Mouse (Mus musculus): ENCODE results near the gene Cntrob.

Gene Cntrob

GRCm38 (mm10) chr11:69323667-69324111 is at the start of gene Cntrob, which contains the start of gene Trappc1:
Gene Cntrob, minus strand, starts transcription at chr11:69323775.
Gene Trappc1, plus strand, starts transcription at chr11:69323980.
- peak; percentile 95 for DNase-seq (ENCODE audit: extremely low read depth, low read depth)

DNA sequence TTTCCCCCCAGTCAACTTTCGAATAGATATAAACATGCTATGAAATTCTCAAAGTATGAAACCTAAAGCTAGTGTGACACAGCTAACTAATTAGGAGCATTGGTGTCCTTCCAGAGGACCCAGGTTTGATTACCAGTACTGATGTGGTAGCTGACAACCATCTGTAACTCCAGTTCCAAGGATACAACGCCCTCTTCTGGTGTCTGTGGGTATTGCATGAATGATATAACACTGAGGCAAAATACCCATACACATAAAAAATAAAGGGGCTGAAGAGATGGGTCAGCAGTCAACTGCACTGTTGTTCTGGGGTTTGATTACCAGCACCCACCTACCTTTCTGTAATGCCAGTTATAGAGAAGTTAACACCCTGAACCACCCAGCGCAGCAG is 49.2 kb upstream of the Cntrob start:
- DNase-seq (ENCODE audit: extremely low read depth, low read depth), result no peak

- DNase-seq (ENCODE audit: extremely low read depth, low read depth), result peak; percentile 85
Measured at GRCm38 (mm10) chr11:69372056-69372779, 48.6 kb upstream of the Cntrob start.

DNA sequence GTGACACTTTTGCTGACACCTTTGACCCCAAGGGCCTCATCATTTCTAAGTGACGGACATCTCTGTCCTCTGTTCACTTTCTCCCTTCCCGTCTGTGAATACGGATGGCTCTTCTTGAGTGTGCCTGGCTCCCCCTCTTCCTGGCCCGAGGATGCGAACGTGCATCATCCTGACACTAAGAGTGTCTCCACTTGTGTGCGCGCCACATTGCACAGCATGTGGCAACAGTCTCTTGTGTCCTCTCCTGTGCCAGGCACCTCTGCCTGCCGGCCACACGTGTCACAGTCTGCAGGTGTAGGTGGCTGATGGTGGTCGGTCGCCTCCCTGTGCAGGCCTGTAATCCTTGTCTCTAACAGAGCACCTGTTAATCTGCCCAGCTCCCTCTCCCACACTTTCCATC is 48.0 kb upstream of the Cntrob start:
- DNase-seq (ENCODE audit: extremely low read depth, low read depth), result no peak

DNA sequence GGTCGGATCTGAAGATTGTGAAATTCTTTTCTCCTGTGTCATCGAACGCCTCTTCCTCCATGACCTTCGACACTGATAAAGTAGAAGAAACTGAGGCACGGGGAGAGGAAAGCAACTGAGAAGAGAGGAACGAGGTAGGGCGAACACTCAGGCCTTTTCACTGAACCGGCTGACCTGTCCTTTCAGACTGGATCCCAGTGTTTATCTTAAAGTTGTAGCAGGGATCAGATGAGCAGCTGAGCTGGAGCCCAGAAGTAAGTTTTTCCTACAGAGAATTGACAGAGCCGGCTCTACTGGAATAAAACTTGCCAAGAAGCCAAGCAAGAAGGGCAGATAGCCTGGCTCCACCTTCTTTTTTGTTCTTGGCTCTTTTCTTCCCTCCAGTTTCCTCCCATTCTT is 47.2 kb upstream of the Cntrob start:
- no peak for DNase-seq (ENCODE audit: extremely low read depth, low read depth)

DNA sequence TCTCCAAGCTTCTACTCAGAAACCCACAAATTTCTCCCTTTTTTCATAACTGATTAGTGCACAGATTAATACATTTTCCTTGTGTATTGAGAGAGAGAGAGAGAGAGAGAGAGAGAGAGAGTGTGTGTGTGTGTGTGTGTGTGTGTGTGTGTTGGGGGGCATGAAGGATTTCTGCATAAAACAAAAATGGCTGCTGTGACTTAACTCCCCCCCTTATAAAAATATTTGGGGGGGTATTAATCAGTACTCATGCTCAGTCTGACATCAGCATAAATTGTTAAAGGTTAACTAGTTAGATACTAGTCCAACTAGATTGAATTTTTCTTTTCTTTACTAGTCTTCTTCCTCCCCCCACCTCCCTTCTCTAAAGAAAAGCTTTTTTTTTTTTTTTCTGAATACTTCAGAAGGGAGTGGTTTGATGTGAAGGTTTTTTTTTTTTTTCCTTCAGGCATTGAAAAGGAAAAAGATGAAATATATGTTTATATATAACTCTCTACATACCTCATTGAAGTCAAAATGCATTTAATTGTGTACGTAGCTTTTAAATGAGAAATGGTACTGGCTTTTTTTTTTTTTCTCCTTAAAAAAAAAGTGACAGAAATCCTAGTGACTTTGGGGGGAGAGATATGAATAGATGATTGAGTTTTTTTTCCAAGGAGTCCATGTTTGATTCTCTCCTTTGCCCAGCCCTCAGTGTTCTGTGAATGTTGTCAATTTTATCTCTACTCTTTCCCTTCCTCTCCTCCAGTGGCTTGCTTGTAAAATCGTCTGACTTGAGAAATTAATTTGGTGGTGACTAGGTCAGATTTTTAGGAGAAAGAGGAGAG is 46.6 kb upstream of the Cntrob start:
- DNase-seq (ENCODE audit: extremely low read depth, low read depth), result peak; percentile 17

- DNase-seq (ENCODE audit: extremely low read depth, low read depth), result no peak
Measured at GRCm38 (mm10) chr11:69369215-69369989, 45.8 kb upstream of the Cntrob start, which contains the start of gene Chd3. Gene Chd3, minus strand, starts transcription at chr11:69369406.

DNA sequence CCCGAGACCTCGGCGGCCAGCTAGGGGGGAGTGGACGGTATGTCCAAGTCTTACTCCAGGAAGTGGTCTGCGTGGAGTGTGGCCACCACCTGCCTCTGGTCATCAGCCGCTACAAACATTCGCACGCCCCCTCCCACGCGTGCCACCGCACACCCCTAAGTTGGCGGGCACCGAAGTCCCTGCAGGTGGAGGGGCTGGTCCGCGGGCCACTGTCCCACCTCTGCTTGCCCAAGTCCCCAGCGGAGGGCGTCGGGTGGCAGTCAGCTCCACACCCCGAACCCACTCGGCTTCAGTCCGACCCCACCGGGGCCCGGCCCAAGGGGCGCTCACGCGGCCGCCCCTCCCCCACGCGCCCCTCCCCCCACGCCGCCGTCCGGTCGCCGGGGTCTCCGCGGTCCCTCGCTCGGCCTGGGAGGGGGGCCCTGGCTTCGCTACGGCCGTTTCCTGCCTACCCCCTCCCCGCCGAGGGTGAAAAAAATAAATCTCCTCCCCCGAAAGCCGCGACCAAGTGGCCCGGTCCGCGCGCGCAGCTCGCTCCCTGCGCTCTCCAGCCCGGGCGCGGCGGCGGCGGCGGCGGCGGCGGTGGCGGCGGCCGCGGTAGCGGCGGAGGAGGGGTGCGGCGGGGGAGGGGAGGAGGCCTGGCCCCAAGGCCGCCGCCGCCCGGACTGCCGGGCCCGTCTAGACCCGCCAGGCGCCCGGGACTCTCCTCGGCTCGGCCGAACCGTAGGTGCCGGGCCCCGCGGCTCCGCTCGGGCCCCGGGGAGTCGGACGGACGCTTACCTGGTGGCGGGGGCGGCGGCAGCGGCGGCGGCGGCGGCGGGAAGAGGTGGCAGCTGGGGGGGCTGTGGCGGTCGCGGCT is 45.0 kb upstream of the Cntrob start:
- no peak for DNase-seq (ENCODE audit: extremely low read depth, low read depth)

DNA sequence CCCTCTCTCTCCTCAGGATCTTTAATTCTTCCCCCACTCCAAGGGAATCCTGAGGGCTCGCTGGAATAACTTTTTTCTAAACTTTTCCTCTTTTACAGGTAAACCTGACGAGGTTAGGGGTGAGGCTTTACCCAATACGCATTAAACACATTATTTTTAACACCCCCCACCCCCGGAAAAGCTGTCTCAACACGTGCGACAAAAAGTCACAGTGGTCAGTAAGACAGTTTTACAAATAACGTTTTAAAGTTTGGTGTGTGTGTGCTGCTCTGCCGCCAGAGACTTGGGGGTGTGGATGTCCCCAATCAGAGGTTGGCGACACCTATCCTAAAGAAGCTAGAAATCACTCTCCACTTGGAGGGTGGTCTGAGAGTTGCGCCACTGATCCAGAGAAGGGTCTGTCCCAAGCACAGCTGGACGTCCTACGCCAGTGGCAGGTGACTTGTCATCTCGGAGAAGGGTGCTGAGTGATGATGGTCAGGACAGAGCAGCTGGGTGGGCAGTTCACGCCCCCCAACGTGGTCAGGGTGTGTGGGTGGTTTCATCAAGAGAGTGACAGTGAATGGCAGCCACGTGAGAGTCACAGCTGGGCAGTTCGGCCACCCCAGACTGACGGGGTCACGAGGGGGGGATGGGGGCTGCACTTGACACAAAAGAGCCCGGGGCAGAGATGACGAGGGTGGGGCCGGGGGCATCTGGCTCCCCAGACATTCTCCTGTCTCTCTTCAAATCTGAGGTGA is 44.2 kb upstream of the Cntrob start:
- DNase-seq (ENCODE audit: extremely low read depth, low read depth), result no peak

DNA sequence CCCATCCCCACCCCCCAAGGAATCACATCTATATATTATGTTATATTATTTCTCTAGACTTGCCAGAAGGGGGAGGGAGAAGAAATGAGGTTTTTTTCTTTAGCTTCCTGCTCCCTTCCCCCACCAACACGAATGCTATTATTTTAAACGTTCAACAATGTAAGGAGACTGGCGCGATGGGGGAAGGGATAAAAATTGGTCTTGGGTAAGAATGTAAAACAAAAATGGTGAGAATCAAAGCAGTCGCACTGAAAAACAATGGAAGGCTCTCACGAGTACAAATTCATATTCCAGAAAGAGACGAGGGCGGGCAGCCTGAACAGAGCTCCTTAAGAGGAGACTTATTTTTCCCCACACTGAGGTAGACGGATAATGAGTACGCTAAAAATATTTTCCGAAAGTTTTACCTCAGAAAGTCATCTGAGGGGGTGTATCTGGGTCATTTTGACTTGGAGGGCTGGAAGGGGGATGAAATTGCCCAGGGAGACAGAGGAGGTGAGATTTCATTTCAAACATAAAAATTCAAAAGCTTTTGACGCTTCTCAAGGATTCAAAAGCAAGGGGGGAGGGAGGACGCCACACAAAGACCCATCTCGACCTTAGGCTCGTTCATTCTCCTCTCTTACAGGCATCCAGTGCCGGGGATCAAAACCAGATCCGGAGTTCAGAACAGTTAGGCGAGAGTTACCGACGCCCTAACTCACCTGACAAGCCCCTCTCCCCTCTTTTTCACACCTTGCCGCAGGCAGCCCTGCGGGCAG is 43.5 kb upstream of the Cntrob start:
- DNase-seq (ENCODE audit: extremely low read depth, low read depth), result peak; percentile 18

- DNase-seq (ENCODE audit: extremely low read depth, low read depth), result peak; percentile 89
Measured at GRCm38 (mm10) chr11:69366157-69366854, 42.7 kb upstream of the Cntrob start.

DNA sequence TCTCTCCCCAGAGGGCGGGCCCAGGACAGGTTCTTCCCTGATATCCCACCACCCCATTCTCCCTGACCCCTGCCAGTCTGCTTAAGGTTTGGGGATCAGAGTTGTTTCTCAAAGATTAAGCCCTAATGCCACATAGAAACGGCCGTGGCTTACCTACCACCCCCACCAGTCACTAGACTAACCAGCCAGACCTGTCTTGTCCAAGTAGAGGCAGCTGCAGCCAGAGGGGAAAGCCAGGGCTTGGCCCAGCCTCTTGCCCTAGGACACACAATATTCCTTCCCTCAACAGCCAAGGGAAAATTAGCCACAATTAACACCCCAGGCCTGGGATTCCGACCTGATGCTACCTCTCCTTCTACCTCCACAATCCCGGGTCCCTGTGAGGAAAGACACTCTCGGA is 42.1 kb upstream of the Cntrob start:
- DNase-seq (ENCODE audit: extremely low read depth, low read depth), result no peak

- no peak for DNase-seq (ENCODE audit: extremely low read depth, low read depth)
Measured at GRCm38 (mm10) chr11:69364910-69365309, 41.3 kb upstream of the Cntrob start.

GRCm38 (mm10) chr11:69364376-69364775 is 40.8 kb upstream of the Cntrob start:
- DNase-seq (ENCODE audit: extremely low read depth, low read depth), result no peak

GRCm38 (mm10) chr11:69362479-69362878 is 38.9 kb upstream of the Cntrob start:
- DNase-seq (ENCODE audit: extremely low read depth, low read depth), result no peak

DNA sequence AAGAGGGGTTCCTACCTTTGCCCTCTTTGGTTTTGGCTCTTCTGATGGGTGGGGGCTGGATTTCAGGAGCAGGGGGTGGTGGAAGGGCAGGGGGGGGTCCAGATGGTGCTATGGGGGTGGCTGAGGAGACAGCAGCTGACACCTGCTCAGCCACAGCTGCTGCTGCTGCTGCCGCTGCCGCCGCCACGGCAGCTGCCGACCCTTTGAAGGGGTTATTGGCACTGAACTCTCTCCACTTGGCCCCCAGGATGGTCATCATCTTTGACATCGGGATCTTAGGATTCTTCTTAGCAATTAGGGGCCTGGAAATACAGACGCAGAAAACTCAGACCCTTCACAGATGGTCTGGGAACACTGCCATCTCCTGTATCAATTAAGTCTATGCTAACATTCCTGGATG is 38.4 kb upstream of the Cntrob start:
- DNase-seq (ENCODE audit: extremely low read depth, low read depth), result no peak

DNA sequence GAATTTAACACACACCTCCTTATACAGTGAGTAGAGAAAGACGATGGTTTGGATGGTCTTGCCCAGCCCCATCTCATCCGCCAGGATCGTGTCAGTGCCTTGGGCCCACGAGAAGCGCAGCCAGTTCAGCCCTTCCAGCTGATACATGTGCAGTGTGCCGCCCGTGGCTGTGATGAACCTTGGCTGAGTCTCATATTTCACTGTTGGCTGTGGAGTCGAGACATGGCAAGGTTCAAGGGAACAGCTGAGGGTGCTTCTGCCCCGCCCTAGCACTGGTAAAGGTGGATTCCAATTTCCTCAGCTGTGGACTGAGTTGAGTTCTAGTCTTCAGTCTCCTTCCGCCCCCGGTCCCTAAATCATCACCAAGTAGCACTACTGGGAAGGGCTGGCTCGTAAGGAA is 34.1 kb upstream of the Cntrob start:
- DNase-seq (ENCODE audit: extremely low read depth, low read depth), result no peak

DNA sequence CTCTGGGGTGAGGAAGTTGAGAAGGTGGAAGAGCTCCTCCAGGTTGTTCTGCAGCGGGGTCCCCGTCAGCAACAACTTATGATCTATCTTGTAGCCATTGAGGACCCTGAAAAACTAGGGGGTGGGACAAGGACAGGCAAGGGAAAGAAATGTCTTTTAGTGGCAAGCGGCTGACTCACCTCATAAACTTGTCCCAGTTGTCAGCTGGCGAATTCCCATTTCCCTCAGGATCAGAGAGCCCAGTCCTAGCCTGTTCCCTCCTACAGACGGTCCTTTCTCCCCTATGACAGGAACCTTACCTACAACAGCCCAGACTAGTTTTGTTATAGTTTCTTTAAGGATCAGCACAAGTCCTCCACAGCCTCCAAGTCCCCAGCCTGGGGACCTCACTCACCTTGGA is 33.0 kb upstream of the Cntrob start:
- no peak for DNase-seq (ENCODE audit: extremely low read depth, low read depth)

DNA sequence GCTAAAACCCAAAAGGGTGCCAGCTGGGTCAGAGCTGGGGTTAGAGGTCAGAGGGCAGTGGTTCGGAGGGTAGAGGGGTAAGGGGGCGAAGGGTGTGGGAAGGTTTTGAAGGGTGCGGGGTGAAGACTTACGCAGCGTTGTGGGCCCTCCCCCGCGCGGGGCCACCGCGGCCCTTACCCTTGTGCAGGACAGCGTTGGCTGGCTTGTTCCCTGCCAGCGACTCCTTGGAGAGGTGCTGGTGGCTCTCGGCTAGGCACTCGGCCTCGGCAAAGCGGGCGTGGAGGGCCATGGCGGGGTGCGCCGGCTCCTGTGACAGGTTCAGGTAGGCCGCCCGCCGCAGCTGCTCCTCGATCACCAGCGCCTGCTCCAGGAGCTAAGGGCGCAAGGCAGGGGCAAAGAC is 22.9 kb upstream of the Cntrob start:
- no peak for DNase-seq (ENCODE audit: extremely low read depth, low read depth)

All from MEL-GATA-1-ER (cell line).